Mouse (Mus musculus): ENCODE measurements around the gene Olfr1216.

- TF ChIP-seq CTCF (IDR thresholded peaks at IDR 0.05; ENCODE audit: borderline replicate concordance, control insufficient read depth, extremely low read depth, insufficient read depth, low read length, poor library complexity) (no peak), POLR2A (IDR thresholded peaks at IDR 0.05; ENCODE audit: control insufficient read depth, extremely low read depth, insufficient read depth, low read length, poor library complexity) (no peak)
Measured at GRCm38 (mm10) chr2:89061087-89061486, 42.9 kb upstream of the Olfr1216 start, which contains the start of gene Olfr1218.

Data from thymus, adult 2 months (tissue).